In the genomic region with DNA sequence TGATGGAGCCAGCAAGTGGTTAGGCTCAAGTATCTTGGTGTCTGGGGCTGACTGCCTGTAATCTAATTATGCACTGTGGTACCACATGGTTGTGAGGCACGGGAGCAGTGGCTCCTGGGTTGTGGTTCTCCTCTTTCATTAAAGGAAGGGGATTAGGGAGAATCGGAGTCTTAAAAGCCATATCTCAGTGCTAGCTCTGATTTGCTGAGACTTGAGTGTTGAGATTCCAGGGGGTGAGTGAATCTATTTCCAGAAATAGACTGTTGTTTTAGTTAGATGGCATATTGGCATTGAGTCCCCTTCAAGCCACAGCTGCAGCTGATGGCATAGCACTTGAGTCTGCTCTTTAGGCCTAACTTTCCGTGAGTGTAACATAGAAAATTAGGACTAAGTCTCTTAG, we compare ENCODE assay signal across 16 mouse cellular contexts.
"Had no signal": no experiment of that assay in that cellular context is flagged by ENCODE, and none has a peak within 500 bp of the region (broad histone marks: within the 10 kb centered on the region; RNA-seq: fewer than 3 reads in every experiment).

No protein-coding gene starts in this region.

- H3K9ac ChIP-seq: limb, embryonic 15.5 days; liver, embryonic 12.5 days; lung, embryonic 14.5 days; midbrain, embryonic 12.5 days; neural tube, embryonic 13.5 days had no signal

- H3K4me3 ChIP-seq: limb, embryonic 15.5 days; liver, embryonic 12.5 days; midbrain, embryonic 12.5 days; neural tube, embryonic 13.5 days had no signal

- H3K4me1 ChIP-seq: liver, embryonic 12.5 days; midbrain, embryonic 12.5 days had no signal

- ATAC-seq: liver, embryonic 12.5 days; midbrain, embryonic 16.5 days had no signal

- H3K27me3 ChIP-seq: limb, embryonic 15.5 days; liver, embryonic 12.5 days; midbrain, embryonic 12.5 days; neural tube, embryonic 13.5 days had no signal

- H3K9me3 ChIP-seq: limb, embryonic 15.5 days; liver, embryonic 12.5 days; midbrain, embryonic 12.5 days; neural tube, embryonic 13.5 days had no signal

- DNase-seq: kidney, postnatal 36 days; layer of hippocampus, adult 9-11 months; layer of hippocampus, postnatal 36 days; lung, embryonic 14.5 days; lung, postnatal 10 days; retina, postnatal 1 day; right cerebral cortex, postnatal 4 days; spleen, adult 18-20 months; thymus, postnatal 4 days had no signal

- H3K4me2 ChIP-seq: limb, embryonic 15.5 days; liver, embryonic 12.5 days; lung, embryonic 14.5 days; midbrain, embryonic 12.5 days; neural tube, embryonic 13.5 days had no signal

- H3K27ac ChIP-seq: kidney, postnatal 0 days; limb, embryonic 15.5 days; liver, embryonic 12.5 days; macrophage; midbrain, embryonic 12.5 days; neural tube, embryonic 13.5 days had no signal

- H3K36me3 ChIP-seq: limb, embryonic 15.5 days; liver, embryonic 12.5 days; midbrain, embryonic 12.5 days; neural tube, embryonic 13.5 days had no signal
